Mouse (Mus musculus): ENCODE measurements at regions not wholly inside any gene's neighbourhood (a gene's known extent, or its start where the extent isn't known, plus 50 kb on each side); places are given as distances from the start of the nearest gene placed in this dataset.

DNA sequence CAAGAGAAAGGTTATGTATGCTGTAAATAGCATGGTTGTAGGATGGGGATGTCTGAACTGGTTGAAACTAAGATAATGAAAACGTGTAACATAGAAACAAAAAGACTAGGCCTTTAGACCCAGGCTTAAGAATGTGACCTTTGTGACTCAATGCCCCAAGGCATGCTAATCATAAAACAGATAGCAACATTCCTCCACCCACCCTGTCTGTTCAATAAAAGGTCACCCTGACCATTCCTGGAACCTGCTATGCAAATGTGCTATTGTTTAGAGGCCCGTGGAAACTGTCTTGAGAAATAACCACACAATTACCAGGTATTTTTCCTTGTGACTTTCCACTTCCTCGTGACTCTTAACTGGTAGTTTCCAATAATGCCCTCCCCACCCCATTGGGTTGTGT is 288.3 kb upstream of the Alcam start:
- DNase-seq, result no peak

DNA sequence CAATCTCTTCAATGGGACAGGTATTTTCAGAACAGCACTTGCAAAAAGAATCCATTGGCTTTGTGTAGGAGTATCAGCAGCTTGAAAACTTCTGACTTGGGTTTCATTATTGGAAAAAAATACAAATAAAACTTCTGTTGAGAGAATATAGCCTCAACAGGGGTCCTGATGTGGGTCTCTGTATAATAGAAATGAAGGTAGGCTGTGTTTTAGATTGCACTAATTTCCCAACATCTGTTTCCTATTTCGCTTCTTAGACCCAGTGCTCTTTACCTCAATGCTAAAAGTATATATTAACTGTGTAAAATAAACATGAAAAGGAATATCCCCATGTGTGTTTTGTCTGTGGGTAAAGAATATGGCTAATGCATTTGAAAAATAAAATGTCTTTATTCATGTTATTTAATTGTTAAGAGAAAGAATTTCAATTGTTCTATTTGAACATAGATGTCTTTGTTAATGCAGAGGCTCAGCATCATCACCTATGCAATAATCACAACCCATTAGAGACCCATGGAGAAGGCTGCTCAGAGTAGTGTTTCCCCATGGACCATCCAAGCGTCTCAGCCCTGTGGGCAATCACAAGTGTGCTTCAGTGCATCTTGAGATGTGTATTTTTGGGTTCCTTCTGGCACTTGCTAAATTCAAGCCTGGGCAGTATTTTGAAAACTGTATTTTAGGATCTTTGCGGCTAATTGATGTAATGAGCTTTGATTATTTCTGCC is 272.4 kb upstream of the Alcam start:
- DNase-seq, result no peak

DNA sequence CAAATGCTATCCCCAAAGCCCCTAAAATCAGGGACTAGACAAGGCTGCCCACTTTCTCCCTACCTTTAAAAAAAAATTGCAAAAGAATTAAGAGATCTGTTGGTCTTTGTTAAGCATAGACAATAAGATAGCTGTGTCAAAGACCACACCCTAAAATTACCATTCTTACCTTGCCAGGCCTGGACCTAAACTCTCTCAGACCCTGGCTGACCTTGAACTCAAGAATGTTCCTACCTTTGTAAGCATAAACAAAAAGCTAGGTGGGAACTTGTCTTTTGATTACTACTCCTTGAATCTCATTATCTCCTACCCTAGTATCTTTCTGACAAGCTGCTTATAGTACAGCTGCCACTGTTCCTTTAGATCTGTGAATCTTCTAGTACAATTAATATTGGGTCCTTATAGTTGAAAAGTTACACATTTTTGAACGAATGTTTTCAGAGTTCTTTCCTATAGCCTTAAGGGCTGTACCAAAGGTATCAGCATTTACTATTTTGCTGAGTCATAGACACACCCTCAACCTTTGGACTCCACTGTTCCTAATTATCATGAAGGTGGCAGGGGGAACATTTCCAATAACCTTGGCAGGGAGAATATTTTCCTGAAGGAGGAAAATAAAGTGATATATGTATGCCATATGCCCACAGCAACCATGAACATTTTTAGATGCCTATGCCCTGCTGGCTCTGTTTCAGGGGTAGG is 264.5 kb upstream of the Alcam start:
- no peak for DNase-seq

DNA sequence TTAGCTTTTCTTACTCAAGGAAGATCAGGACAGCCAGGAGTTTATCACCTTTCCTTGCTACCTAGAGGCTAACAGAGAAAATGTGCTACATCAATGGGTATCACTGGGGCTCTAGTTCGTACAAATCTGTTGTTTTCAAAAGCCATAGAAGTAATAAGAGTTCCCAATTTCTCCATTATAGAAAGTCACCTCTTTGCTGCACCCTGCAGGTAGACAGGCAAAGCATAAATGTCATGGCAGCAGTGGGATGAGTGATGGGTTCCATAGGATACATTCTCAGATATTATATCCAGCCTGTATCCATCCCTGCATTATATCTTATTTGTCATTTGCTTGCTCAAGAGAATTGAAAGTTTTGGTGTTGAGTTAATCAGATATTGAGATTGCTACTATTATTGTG is 236.4 kb upstream of the Alcam start:
- no peak for DNase-seq

DNA sequence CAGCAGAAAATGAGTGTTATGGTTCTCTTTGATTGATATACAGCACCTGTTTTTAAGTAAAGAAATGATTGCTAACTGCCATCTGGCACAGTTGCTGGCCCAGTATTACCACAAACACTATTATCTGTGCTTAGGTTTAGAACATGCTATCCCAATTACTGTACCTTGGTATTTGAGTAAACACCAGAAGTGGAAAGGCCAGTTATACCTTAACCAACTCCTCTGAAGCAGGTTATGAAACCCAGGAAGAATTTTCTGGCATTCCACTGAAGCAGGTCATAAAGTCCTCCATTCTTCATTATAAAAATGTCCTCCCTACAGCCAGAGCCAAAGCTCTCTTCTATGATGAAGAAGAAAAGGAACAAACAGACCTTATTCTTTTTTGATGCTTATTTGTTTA is 201.0 kb upstream of the Alcam start:
- DNase-seq, result no peak

Data from right cerebral cortex, postnatal 14 days (tissue).